Mouse (Mus musculus) layer of hippocampus, adult 8-10 months (tissue): ENCODE data around the gene Olfr382. TPM values are rescaled to one million over a fixed set of nuclear protein-coding genes. Genes with fewer than 3 reads are reported as not detected.
"Not testable (repeated sequence)": the region's sequence is repeated elsewhere in the genome, so short reads cannot be mapped to it uniquely, and the experiment has no call there.

Experiments used
- DNase-seq, 2 experiments: peaks; one replicate each; pipeline ENCODE4 v3.0.0; 2022; ENCODE audit warnings: low spot score in 2 of 2
- total RNA-seq, 4 experiments: library from RNA; stranded (reverse); gene quantifications; 2 replicates each; pipeline ENCODE4 v1.2.4; 2022

The Olfr382 gene
- not detected for total RNA-seq

- DNase-seq, result no peak
Measured at GRCm38 (mm10) chr11:73517097-73517496, at the start of gene Olfr382. TSS of gene Olfr382 (minus strand) at chr11:73517197.

DNA sequence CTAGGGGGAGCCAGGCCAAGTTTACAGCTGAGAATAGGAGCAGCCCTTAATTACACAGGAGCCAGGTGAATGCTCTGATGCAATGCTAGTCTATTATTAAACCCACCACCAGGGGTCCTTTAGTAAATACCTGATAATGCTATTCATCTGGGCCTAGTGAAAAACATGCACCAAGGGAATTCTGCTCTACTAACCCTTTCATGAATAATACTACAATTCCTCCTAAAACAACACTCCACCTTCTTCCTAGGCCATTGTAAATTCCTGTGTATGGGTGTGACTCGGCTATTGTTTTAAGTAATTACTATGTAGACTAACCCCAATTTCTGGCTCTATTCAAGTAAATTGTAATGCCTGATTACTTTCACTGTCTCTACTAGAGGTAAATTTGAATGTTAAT, 12.0 kb upstream of the Olfr382 start:
- not testable (repeated sequence) for DNase-seq

DNA sequence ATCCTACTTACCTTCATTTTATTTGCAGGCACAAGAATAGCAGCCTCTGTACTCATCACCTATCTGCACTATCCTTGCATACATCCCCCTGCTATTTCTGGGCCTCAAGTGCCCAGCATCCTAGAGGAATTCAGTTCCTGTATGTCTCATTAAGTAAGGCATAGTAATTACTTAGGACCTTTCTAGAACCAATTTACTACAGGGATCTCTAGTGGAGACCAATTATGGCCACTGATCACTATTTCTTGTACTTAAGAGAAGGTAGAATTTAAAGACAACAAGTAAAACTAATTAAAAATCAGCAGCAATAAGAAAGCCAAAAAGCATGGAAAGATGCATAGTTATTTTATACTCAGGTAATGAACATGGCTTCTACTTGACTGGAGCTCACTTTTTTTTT, 25.5 kb downstream of the Olfr382 start, which contains the start of gene Olfr381:
TSS of gene Olfr381 (minus strand) at position 101 of the 400 bp plus-strand sequence.
- no peak for DNase-seq

Other genes starting within 250 kb of the Olfr382 start
- gene Trpv3, start 249.8 kb downstream of the Olfr382 start, total RNA-seq, result under 1 TPM; 0.49 to 0.67 (median 0.58) TPM
- 10 to 100 TPM; 15.1 to 20.2 (median 18.3) TPM for gene Aspa, start 187.6 kb downstream of the Olfr382 start, total RNA-seq
- gene Gm49340, start 187.5 kb downstream of the Olfr382 start, total RNA-seq, result not detected
- gene Spata22, start 187.5 kb downstream of the Olfr382 start, total RNA-seq, result under 1 TPM in 1 of 4 experiments, not detected in 3; 0.29 TPM
- gene Olfr20, start 166.4 kb downstream of the Olfr382 start, total RNA-seq, result not detected
- not detected for gene Olfr376, start 146.0 kb downstream of the Olfr382 start, total RNA-seq
- not detected for gene Olfr1, start 117.6 kb downstream of the Olfr382 start, total RNA-seq
- gene Olfr378, start 88.7 kb downstream of the Olfr382 start, total RNA-seq, result not detected
- gene Olfr380, start 59.7 kb downstream of the Olfr382 start, total RNA-seq, result not detected
- gene Olfr381, start 25.6 kb downstream of the Olfr382 start, total RNA-seq, result not detected
- not detected for gene Olfr385, start 75.8 kb upstream of the Olfr382 start, total RNA-seq
- not detected for gene Olfr384, start 81.4 kb upstream of the Olfr382 start, total RNA-seq
- not detected for gene Zfp735, start 171.6 kb upstream of the Olfr382 start, total RNA-seq